Mouse (Mus musculus) liver, embryonic 14.5 days (tissue): ENCODE results near the gene Hk1.

Source experiments
- CTCF ChIP-seq: IDR thresholded peaks from 2 replicates; pipeline ENCODE4 v1.5.1; 2016; ENCODE audit warnings: antibody characterized with exemption, low read depth, control low read depth
- EP300 ChIP-seq: IDR thresholded peaks from 2 replicates; pipeline ENCODE4 v1.6.1; 2016; ENCODE audit warnings: antibody characterized with exemption, low read depth

DNA sequence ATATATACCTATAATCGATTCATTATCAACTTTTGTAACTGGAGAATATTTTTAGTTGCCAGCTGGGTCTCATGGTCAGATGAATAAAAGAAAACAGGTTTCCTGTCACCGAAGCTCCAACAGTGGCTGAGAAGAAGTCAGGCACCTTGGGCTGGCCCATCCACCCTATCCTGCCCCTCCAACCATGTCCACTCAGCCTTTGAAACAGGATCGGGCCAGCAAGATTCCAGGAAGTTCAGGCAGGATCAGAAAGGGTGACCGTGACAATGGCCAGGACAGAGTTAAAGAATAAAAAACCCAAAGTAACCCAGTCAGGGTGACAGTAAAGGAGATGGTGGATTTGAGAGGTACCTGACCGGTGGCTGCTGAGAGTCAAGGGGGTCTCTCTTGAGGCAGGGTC is 70.1 kb downstream of the Hk1 start:
- TF ChIP-seq CTCF, result no peak
- TF ChIP-seq EP300, result no peak
